Mouse (Mus musculus) CD4-positive, CD25-positive, alpha-beta regulatory T cell (primary cell): ENCODE results near the gene Dpysl5. TPM values are rescaled to one million over a fixed set of nuclear protein-coding genes. Genes with fewer than 3 reads are reported as not detected.

ENCODE experiments used
- polyA plus RNA-seq: library from polyadenylated mRNA; unstranded; fragments of 100-300 nt; shearing (Covaris generic); gene quantifications from one replicate; pipeline ENCODE4 v1.2.1, GENCODE M21; 2017

Gene Dpysl5
- not detected for polyA plus RNA-seq

DNA sequence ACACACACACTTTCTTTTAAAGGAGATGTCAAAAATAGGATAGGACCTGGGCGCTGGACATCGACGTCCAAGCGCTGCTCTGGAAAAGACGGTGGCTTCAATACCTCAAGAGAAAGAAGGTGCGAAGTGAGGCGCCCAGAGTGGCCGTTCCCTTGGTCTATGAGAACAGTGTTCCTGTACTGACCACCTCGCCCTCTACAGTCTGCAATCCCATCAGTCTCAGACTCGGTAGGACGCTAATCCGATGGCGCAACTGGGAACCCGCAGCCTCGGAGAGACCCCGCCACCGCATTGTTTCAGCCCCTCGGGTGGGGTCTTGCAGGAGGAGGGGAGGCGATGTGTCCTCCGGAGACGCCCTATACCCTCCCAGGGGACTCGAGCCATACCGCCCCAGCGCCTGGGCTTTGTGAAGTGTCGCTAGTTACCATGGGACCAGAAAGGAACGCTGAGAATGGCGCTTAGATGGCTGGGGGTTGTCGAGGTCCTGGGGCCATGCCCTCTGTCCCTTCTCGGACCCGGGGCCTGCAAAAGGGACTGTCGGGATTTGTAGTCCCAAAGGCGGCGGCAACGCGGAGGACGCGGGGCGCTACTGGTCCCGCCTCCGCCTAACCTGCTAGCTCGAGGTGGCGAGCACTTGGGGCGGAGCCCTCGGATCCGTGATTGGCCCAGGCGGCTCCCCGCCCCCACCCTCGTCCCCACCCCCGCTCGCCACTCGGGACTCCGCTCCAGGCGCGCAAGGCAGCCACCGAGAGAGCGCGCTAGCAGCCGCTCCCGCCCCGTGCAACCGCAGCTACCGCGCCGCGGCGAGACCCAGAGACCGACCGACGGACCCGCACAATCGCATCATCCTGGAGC lies at the start of gene Dpysl5:
Gene Dpysl5 (plus strand): TSS at position 418 of the 855 bp plus-strand sequence.

GRCm38 (mm10) chr5:30666391-30667195 lies 44.8 kb upstream of the Dpysl5 start, which contains the start of gene Cenpa:
Gene Cenpa, plus strand, starts transcription at chr5:30666777.

GRCm38 (mm10) chr5:30814424-30815119 lies 103.2 kb downstream of the Dpysl5 start, which contains the start of gene Mapre3:
Gene Mapre3, plus strand, starts transcription at chr5:30814641.

Other genes with a start within 250 kb of the Dpysl5 start
- gene Otof, start 249.6 kb upstream of the Dpysl5 start, polyA plus RNA-seq, result not detected
- not detected for gene 1700001C02Rik, start 245.5 kb upstream of the Dpysl5 start, polyA plus RNA-seq
- not detected for gene Cib4, start 165.7 kb upstream of the Dpysl5 start, polyA plus RNA-seq
- gene Kcnk3, start 123.4 kb upstream of the Dpysl5 start, polyA plus RNA-seq, result 0.06 TPM
- 25.1 TPM for gene Slc35f6, start 63.6 kb upstream of the Dpysl5 start, polyA plus RNA-seq
- gene Cenpa, start 44.8 kb upstream of the Dpysl5 start, polyA plus RNA-seq, result 77.6 TPM
- gene Mapre3, start 103.1 kb downstream of the Dpysl5 start, polyA plus RNA-seq, result 6.3 TPM
- gene Tmem214, start 156.4 kb downstream of the Dpysl5 start, polyA plus RNA-seq, result 70.6 TPM
- gene Agbl5, start 177.1 kb downstream of the Dpysl5 start, polyA plus RNA-seq, result 14.9 TPM
- gene Ost4, start 196.2 kb downstream of the Dpysl5 start, polyA plus RNA-seq, result 278 TPM
- 5.5 TPM for gene Emilin1, start 201.8 kb downstream of the Dpysl5 start, polyA plus RNA-seq
- 29.3 TPM for gene Khk, start 209.9 kb downstream of the Dpysl5 start, polyA plus RNA-seq
- 0.20 TPM for gene Cgref1, start 234.0 kb downstream of the Dpysl5 start, polyA plus RNA-seq
- 194 TPM for gene Preb, start 248.8 kb downstream of the Dpysl5 start, polyA plus RNA-seq